21 mouse cellular contexts compared by ENCODE assay signal in genomic region chr11:109410197-109410980, GRCm38 (mm10). TPM values are rescaled to one million over a fixed set of nuclear protein-coding genes. Genes with fewer than 3 reads are reported as not detected.
DNase-seq lines count a peak whose midpoint lies in the region; ATAC-seq and TF ChIP-seq lines count a peak whose summit lies in the region.
"Had no signal": no experiment of that assay in that cellular context is flagged by ENCODE, and none has a peak within 500 bp of the region (broad histone marks: within the 10 kb centered on the region; RNA-seq: fewer than 3 reads in every experiment).

No protein-coding gene starts in this region.

- no peaks in the 10 kb centered on the region for H3K27me3 ChIP-seq in CH12.LX (replicated peaks)
- H3K27me3 ChIP-seq in intestine, postnatal 0 days (replicated peaks; ENCODE audit: control insufficient read depth, insufficient read depth, low read length) = no peaks in the 10 kb centered on the region
- H3K27me3 ChIP-seq: embryonic facial prominence, embryonic 12.5 days; forebrain, embryonic 13.5 days; forebrain, embryonic 15.5 days had no signal

- peak; percentile 24 for DNase-seq in CD4-positive helper T cell, adult 2 months (ENCODE audit: low read depth, low spot score)
- peak; percentile 95 for DNase-seq in CH12.LX (ENCODE audit: extremely low read depth)
- DNase-seq in kidney, adult 11 months = no peak
- DNase-seq in adrenal gland, postnatal 14 days = no peak
- DNase-seq: adrenal gland, adult 2 months; adrenal gland, postnatal 10 days; adrenal gland, postnatal 36 days; B cell, adult 2 months; cerebellum, adult 11-12 months; cerebellum, adult 2 months; cerebellum, adult 9-10 months; cerebellum, postnatal 10 days; cerebellum, postnatal 25 days; forebrain, postnatal 0 days had no signal

- no peak for ATAC-seq in intestine, postnatal 0 days
- ATAC-seq: forebrain, embryonic 13.5 days; forebrain, embryonic 15.5 days; forebrain, postnatal 0 days had no signal

- peaks cover 36 to 68% of the 10 kb centered on the region in 2 experiments for H3K4me1 ChIP-seq in CH12.LX (ENCODE audit: control insufficient read depth in 1 of 2, insufficient read depth in 2 of 2)
- no peaks in the 10 kb centered on the region for H3K4me1 ChIP-seq in intestine, postnatal 0 days (replicated peaks; ENCODE audit: control insufficient read depth, insufficient read depth, low read length)
- H3K4me1 ChIP-seq: embryonic facial prominence, embryonic 10.5 days; embryonic facial prominence, embryonic 12.5 days; forebrain, embryonic 13.5 days; forebrain, embryonic 15.5 days had no signal

- TF ChIP-seq RAD21 in CH12.LX (IDR thresholded peaks at IDR 0.05; ENCODE audit: low read depth, low read length) = no peak; the same call in 1 of the 2 replicates

- H3K79me2 ChIP-seq in CH12.LX (replicated peaks; ENCODE audit: control insufficient read depth, extremely low read depth, insufficient read depth, poor library complexity, severe bottlenecking) = no peaks in the 10 kb centered on the region

- in situ Hi-C loops in CH12.LX (cut with MboI; ENCODE audit: low pct_ligation_motif_present, low pct_unique_long_range_greater_than_20kb, low sequenced_read_pairs) = loop anchor here (5.0 kb wide), 1 partner anchor 48 kb away; the partner anchor contains the start of gene Gna13

- no peak for TF ChIP-seq CTCF in CH12.LX (conservative IDR thresholded peaks at IDR 0.05 in 1 of 2, IDR thresholded peaks at IDR 0.05 in 1 of 2; ENCODE audit: low read depth in 2 of 2, low read length in 2 of 2)
- no peak for TF ChIP-seq CTCF in intestine, postnatal 0 days (IDR thresholded peaks at IDR 0.05; ENCODE audit: low read depth)

- H3K27ac ChIP-seq in CH12.LX (ENCODE audit: insufficient read depth, low read depth) = peak overlapping the region; percentile 17
- H3K27ac ChIP-seq in intestine, postnatal 0 days (ENCODE audit: low read depth, low read length) = no peak overlapping the region
- H3K27ac ChIP-seq: embryonic facial prominence, embryonic 10.5 days; embryonic facial prominence, embryonic 12.5 days; forebrain, embryonic 13.5 days; forebrain, embryonic 15.5 days had no signal

- dilution Hi-C loops in CH12.LX (cut with MboI; ENCODE audit: extremely low pct_ligation_motif_present, extremely low pct_unique_long_range_greater_than_20kb, low sequenced_read_pairs) = no loop called here

- H3K4me3 ChIP-seq in CH12.LX (replicated peaks in 1 of 3; ENCODE audit: low read depth in 2 of 3, low read length in 2 of 3, poor library complexity in 1 of 3) = peak overlapping the region in 1 of 3 experiments; percentile 8
- no peak overlapping the region for H3K4me3 ChIP-seq in intestine, postnatal 0 days (ENCODE audit: low read depth, low read length)
- H3K4me3 ChIP-seq: embryonic facial prominence, embryonic 10.5 days; embryonic facial prominence, embryonic 12.5 days; forebrain, embryonic 13.5 days; forebrain, embryonic 15.5 days had no signal

- H3K36me3 ChIP-seq in CH12.LX (replicated peaks in 1 of 2; ENCODE audit: control insufficient read depth in 1 of 2, insufficient read depth in 1 of 2, low read length in 1 of 2) = no peaks in the 10 kb centered on the region
- H3K36me3 ChIP-seq in intestine, postnatal 0 days (ENCODE audit: control insufficient read depth, insufficient read depth) = no peaks in the 10 kb centered on the region
- H3K36me3 ChIP-seq: embryonic facial prominence, embryonic 10.5 days; embryonic facial prominence, embryonic 12.5 days; forebrain, embryonic 15.5 days had no signal

- H3K9me3 ChIP-seq in CH12.LX (replicated peaks; ENCODE audit: low read length) = no peaks in the 10 kb centered on the region
- no peaks in the 10 kb centered on the region for H3K9me3 ChIP-seq in intestine, postnatal 0 days (ENCODE audit: control insufficient read depth)
- H3K9me3 ChIP-seq: embryonic facial prominence, embryonic 10.5 days; embryonic facial prominence, embryonic 12.5 days; forebrain, embryonic 13.5 days; forebrain, embryonic 15.5 days had no signal

- TF ChIP-seq EP300 in CH12.LX (IDR thresholded peaks at IDR 0.05; ENCODE audit: low read length) = peak; percentile 96

- WGBS in intestine, postnatal 0 days = 76% methylated on average over 15 of the region's 15 CpGs

- H3K4me2 ChIP-seq in CH12.LX (ENCODE audit: insufficient read depth, low read depth, poor library complexity, severe bottlenecking) = peak overlapping the region; percentile 86
- H3K4me2 ChIP-seq in intestine, postnatal 0 days (replicated peaks; ENCODE audit: low read depth) = no peak overlapping the region
- H3K4me2 ChIP-seq: embryonic facial prominence, embryonic 12.5 days; forebrain, embryonic 13.5 days; forebrain, embryonic 15.5 days had no signal

- TF ChIP-seq POLR2A in CH12.LX (IDR thresholded peaks at IDR 0.05; ENCODE audit: low read depth, low read length) = no peak; the same call in 1 of the 2 replicates

- peak overlapping the region; percentile 50 for H3K9ac ChIP-seq in CH12.LX (ENCODE audit: insufficient read depth, low read depth)
- no peak overlapping the region for H3K9ac ChIP-seq in intestine, postnatal 0 days (ENCODE audit: low read depth, low read length)
- H3K9ac ChIP-seq: embryonic facial prominence, embryonic 12.5 days; forebrain, embryonic 13.5 days; forebrain, embryonic 15.5 days; forebrain, postnatal 0 days had no signal

TF ChIP-seq in CH12.LX, 34 proteins besides CTCF, POLR2A, EP300 and RAD21 (continues in another document):
- TF ChIP-seq JUND (conservative IDR thresholded peaks at IDR 0.05; ENCODE audit: low read depth, low read length) = peak; percentile 96
- peak; percentile 96 for TF ChIP-seq IRF4 (IDR thresholded peaks at IDR 0.05; ENCODE audit: low read depth, low read length)
- no peak for TF ChIP-seq GABPA (IDR thresholded peaks at IDR 0.05; ENCODE audit: insufficient replicate concordance, low read depth, low read length)
- TF ChIP-seq NELFE (IDR thresholded peaks at IDR 0.05; ENCODE audit: low read depth, low read length) = peak; percentile 55; the same call in 1 of the 2 replicates
- peak; percentile 92 for TF ChIP-seq MAFK (IDR thresholded peaks at IDR 0.05; ENCODE audit: insufficient replicate concordance, low read length)
- peak; percentile 84 for TF ChIP-seq CHD2 (IDR thresholded peaks at IDR 0.05; ENCODE audit: low read length)
- TF ChIP-seq ETS1 (conservative IDR thresholded peaks at IDR 0.05; ENCODE audit: low read depth, low read length) = peak; percentile 91
- peak; percentile 92 for TF ChIP-seq RCOR1 (conservative IDR thresholded peaks at IDR 0.05; ENCODE audit: low read depth, low read length)
- 0 out of 2 replicates have a peak, but pooled peaks have one; percentile 20 for TF ChIP-seq KAT2A (IDR thresholded peaks at IDR 0.05; ENCODE audit: insufficient replicate concordance, low read length)
- TF ChIP-seq MAX (IDR thresholded peaks at IDR 0.05; ENCODE audit: low read length) = peak; percentile 48; the same call in 1 of the 2 replicates
- peak; percentile 89 for TF ChIP-seq TCF12 (IDR thresholded peaks at IDR 0.05; ENCODE audit: low read depth, low read length)
- TF ChIP-seq SMC3 (IDR thresholded peaks at IDR 0.05; ENCODE audit: low read depth, low read length) = no peak; the same call in 1 of the 2 replicates
- peak; percentile 88 for TF ChIP-seq BHLHE40 (IDR thresholded peaks at IDR 0.05; ENCODE audit: low read depth, low read length)
- TF ChIP-seq USF1 (IDR thresholded peaks at IDR 0.05; ENCODE audit: low read depth, low read length) = no peak
- TF ChIP-seq JUN (IDR thresholded peaks at IDR 0.05; ENCODE audit: insufficient read depth, low read depth, low read length) = peak; percentile 92
- TF ChIP-seq USF2 (conservative IDR thresholded peaks at IDR 0.05; ENCODE audit: low read depth, low read length) = no peak
- TF ChIP-seq SIN3A (IDR thresholded peaks at IDR 0.05; ENCODE audit: low read length) = peak; percentile 65; the same call in 1 of the 2 replicates
- TF ChIP-seq TBP (conservative IDR thresholded peaks at IDR 0.05; ENCODE audit: low read depth, low read length) = peak; percentile 81
- TF ChIP-seq E2F4 (IDR thresholded peaks at IDR 0.05; ENCODE audit: insufficient replicate concordance, low read depth, low read length) = peak; percentile 69; the same call in 1 of the 2 replicates
- no peak for TF ChIP-seq ZKSCAN1 (IDR thresholded peaks at IDR 0.05; ENCODE audit: borderline replicate concordance, low read depth, low read length)
- peak; percentile 33; the same call in 1 of the 2 replicates for TF ChIP-seq HCFC1 (IDR thresholded peaks at IDR 0.05; ENCODE audit: low read depth, low read length)
- peak; percentile 93 for TF ChIP-seq MAZ (IDR thresholded peaks at IDR 0.05; ENCODE audit: low read depth, low read length)
- TF ChIP-seq UBTF (IDR thresholded peaks at IDR 0.05; ENCODE audit: low read depth, low read length) = no peak
- TF ChIP-seq PAX5 (IDR thresholded peaks at IDR 0.05; ENCODE audit: low read length) = no peak
- 0 out of 2 replicates have a peak, but pooled peaks have one; percentile 40 for TF ChIP-seq MYC (IDR thresholded peaks at IDR 0.05; ENCODE audit: low read depth, low read length)
- TF ChIP-seq ELF1 (IDR thresholded peaks at IDR 0.05; ENCODE audit: low read depth, low read length) = peak; percentile 55; the same call in 1 of the 2 replicates
- no peak for TF ChIP-seq ZC3H11A (IDR thresholded peaks at IDR 0.05; ENCODE audit: low read depth, low read length)
- peak; percentile 88 for TF ChIP-seq MEF2A (IDR thresholded peaks at IDR 0.05; ENCODE audit: borderline replicate concordance, low read depth, low read length)
- TF ChIP-seq NRF1 (IDR thresholded peaks at IDR 0.05; ENCODE audit: low read depth, low read length) = peak; percentile 81

RNA-seq across cellular contexts. Expression of gene 9930022D16Rik, which starts 3.3 kb away (rescaled TPM):
- 0.08 TPM in 2 replicates for total RNA-seq in CH12.LX (2012; rRNA removed)
- 0.08 TPM in 1 of 2 replicates, not detected in the other for total RNA-seq in CH12.LX (2014; rRNA removed)
- not detected in 2 replicates for polyA plus RNA-seq in CH12.LX (2012; ENCODE audit: insufficient read length, low read depth)
- polyA plus RNA-seq in intestine, postnatal 0 days (2015; fragmentation: Nextera tagmentation; extraction: Ambion mirVana) = 0.08 TPM in 1 of 2 replicates, not detected in the other
- not detected in 2 replicates for total RNA-seq in adrenal gland, postnatal 14 days (2021)
- total RNA-seq: adrenal gland, adult 2 months; adrenal gland, postnatal 10 days; adrenal gland, postnatal 36 days; ES-E14; forebrain, postnatal 0 days had no signal
- polyA plus RNA-seq: adrenal gland, adult 2 months; cerebellum, adult 2 months; embryonic facial prominence, embryonic 10.5 days; embryonic facial prominence, embryonic 12.5 days; forebrain, embryonic 11.5 days; forebrain, embryonic 13.5 days; forebrain, embryonic 15.5 days; forebrain, postnatal 0 days had no signal

RNA-seq across cellular contexts. Expression of gene Amz2, which starts 15.4 kb away (rescaled TPM):
- 19.7 and 23.3 TPM in 2 replicates for total RNA-seq in CH12.LX (2012; rRNA removed)
- 22.3 and 24.5 TPM in 2 replicates for total RNA-seq in CH12.LX (2014; rRNA removed)
- polyA plus RNA-seq in CH12.LX (2012; ENCODE audit: insufficient read length, low read depth) = 18.6 and 23.7 TPM in 2 replicates
- polyA plus RNA-seq in intestine, postnatal 0 days (2015; fragmentation: Nextera tagmentation; extraction: Ambion mirVana) = 22.7 and 23.8 TPM in 2 replicates
- 41.0 and 41.1 TPM in 2 replicates for total RNA-seq in adrenal gland, postnatal 14 days (2021)

RNA-seq across cellular contexts. Expression of gene Gna13, which starts 47.8 kb away (rescaled TPM):
- total RNA-seq in CH12.LX (2012; rRNA removed) (33.9 and 39.3 TPM in 2 replicates), CH12.LX (2014; rRNA removed) (56.6 and 57.6 TPM in 2 replicates)
- 32.2 and 33.4 TPM in 2 replicates for polyA plus RNA-seq in CH12.LX (2012; ENCODE audit: insufficient read length, low read depth)
- 81.7 and 86.9 TPM in 2 replicates for polyA plus RNA-seq in intestine, postnatal 0 days (2015; fragmentation: Nextera tagmentation; extraction: Ambion mirVana)
- 61.7 and 65.3 TPM in 2 replicates for total RNA-seq in adrenal gland, postnatal 14 days (2021)

Comparison
In these comparisons a context has a peak if more than half of its experiments do, and no peak if none do; other contexts are left out.
1. DNase-seq: peak in CD4-positive helper T cell, adult 2 months (single experiment) and CH12.LX (single experiment); none in kidney, adult 11 months (single experiment) and adrenal gland, postnatal 14 days (single experiment).